Mouse (Mus musculus) embryonic facial prominence, embryonic 14.5 days (tissue): ENCODE results near the gene Rnf111. TPM values are rescaled to one million over a fixed set of nuclear protein-coding genes. Genes with fewer than 3 reads are reported as not detected.

Experiments
- ATAC-seq: fragments of 200-750 bp; cut with Nextera tagmentation; 2 replicates; pipeline ENCODE4 v1.8.0; 2017; ENCODE audit warnings: low read depth, moderate number of reproducible peaks, moderate TSS enrichment
- DNase-seq: peaks from one replicate; pipeline ENCODE4 v3.0.0-alpha.2; 2015; ENCODE audit warnings: low spot score
- H3K27ac ChIP-seq: fragments of 300-500 bp; sonication (generic); replicated peaks from 2 replicates; pipeline ENCODE4 v1.5.1; 2014; ENCODE audit warnings: low read depth, mild to moderate bottlenecking, low read length, moderate library complexity
- H3K27me3 ChIP-seq: fragments of 300-500 bp; sonication (generic); replicated peaks from 2 replicates; pipeline ENCODE4 v1.6.1; 2014; ENCODE audit warnings: low read length; ENCODE audit not compliant: control insufficient read depth, insufficient read depth
- H3K36me3 ChIP-seq: fragments of 300-500 bp; sonication (generic); 2 replicates; pipeline ENCODE4 v1.6.1; 2014; ENCODE audit warnings: low read length, mixed read lengths; ENCODE audit not compliant: control insufficient read depth, insufficient read depth
- H3K4me1 ChIP-seq: fragments of 300-500 bp; sonication (generic); 2 replicates; pipeline ENCODE4 v1.6.1; 2014; ENCODE audit warnings: antibody characterized with exemption, low read length; ENCODE audit not compliant: control insufficient read depth, insufficient read depth
- H3K4me2 ChIP-seq: fragments of 300-500 bp; sonication (generic); 2 replicates; pipeline ENCODE4 v1.6.1; 2014; ENCODE audit warnings: low read depth, mild to moderate bottlenecking, low read length, moderate library complexity, mixed read lengths
- H3K4me3 ChIP-seq: fragments of 300-500 bp; sonication (generic); 2 replicates; pipeline ENCODE4 v1.5.1; 2014; ENCODE audit warnings: low read depth, mild to moderate bottlenecking, low read length
- H3K9ac ChIP-seq: fragments of 300-500 bp; sonication (generic); 2 replicates; pipeline ENCODE4 v1.6.1; 2014; ENCODE audit warnings: low read depth, mild to moderate bottlenecking, low read length, moderate library complexity, mixed read lengths
- H3K9me3 ChIP-seq: fragments of 300-500 bp; sonication (generic); 2 replicates; pipeline ENCODE4 v1.6.1; 2016; ENCODE audit warnings: low read length; ENCODE audit not compliant: control insufficient read depth
- WGBS: fragments of 180-500 bp; shearing (Covaris S2); extraction: QIAGEN DNeasy Blood & Tissue Kit; methylation state at CpG from one replicate; pipeline ENCODE4 v1.1.7; 2014; 5-methylcytosine and 5-hydroxymethylcytosine counted together
- polyA plus RNA-seq: library from polyadenylated mRNA; unstranded; fragments of >200 nt; fragmentation: Nextera tagmentation; extraction: Ambion mirVana; gene quantifications from 2 replicates; pipeline ENCODE4 v1.2.1, GENCODE M21; 2014

Rnf111 gene
- polyA plus RNA-seq, 1 experiment from 2014 or later: 24.6 TPM

GRCm38 (mm10) chr9:70449072-70449471, 54.5 kb downstream of the Rnf111 start:
- no peak for DNase-seq
- no peaks in the 10 kb centered on the region for H3K27me3 ChIP-seq
- H3K9ac ChIP-seq: no peak overlapping the region
- no peak overlapping the region for H3K4me2 ChIP-seq
- WGBS: 93% methylated on average over 5 of the region's 5 CpGs
- H3K4me1 ChIP-seq: no peaks in the 10 kb centered on the region
- no peak for ATAC-seq
- H3K4me3 ChIP-seq: no peak overlapping the region
- no peak overlapping the region for H3K27ac ChIP-seq
- peaks cover 73% of the 10 kb centered on the region for H3K36me3 ChIP-seq
- H3K9me3 ChIP-seq: no peaks in the 10 kb centered on the region

- 96% methylated on average over 4 of the region's 4 CpGs for WGBS
- H3K36me3 ChIP-seq: peaks cover 80% of the 10 kb centered on the region
- H3K9ac ChIP-seq: no peak overlapping the region
- H3K4me3 ChIP-seq: no peak overlapping the region
- H3K9me3 ChIP-seq: no peaks in the 10 kb centered on the region
- ATAC-seq (no peak), DNase-seq (no peak)
- no peak overlapping the region for H3K4me2 ChIP-seq
- H3K27ac ChIP-seq: no peak overlapping the region
- no peaks in the 10 kb centered on the region for H3K27me3 ChIP-seq
- H3K4me1 ChIP-seq: no peaks in the 10 kb centered on the region
Observed at GRCm38 (mm10) chr9:70439959-70440358, 63.6 kb downstream of the Rnf111 start.

GRCm38 (mm10) chr9:70422661-70423060, 80.9 kb downstream of the Rnf111 start:
- WGBS: 95% methylated on average over 2 of the region's 2 CpGs
- Histone ChIP-seq H3K4me2 (no peak overlapping the region), H3K9ac (no peak overlapping the region), H3K27me3 (no peaks in the 10 kb centered on the region), H3K27ac (no peak overlapping the region), H3K36me3 (peaks cover 48% of the 10 kb centered on the region), H3K4me3 (no peak overlapping the region), H3K9me3 (no peaks in the 10 kb centered on the region), H3K4me1 (peaks cover 5% of the 10 kb centered on the region; the same call in 1 of the 2 replicates)
- no peak for DNase-seq
- ATAC-seq: no peak

- H3K4me1 ChIP-seq: peaks cover 5% of the 10 kb centered on the region; the same call in 1 of the 2 replicates
- H3K9ac ChIP-seq: peak within 1 kb of the TSS; percentile 74
- H3K36me3 ChIP-seq: peaks cover 46% of the 10 kb centered on the region
- ATAC-seq (peak; percentile 97), DNase-seq (peak; percentile 98)
- peak within 1 kb of the TSS; percentile 66; the same call in 1 of the 2 replicates for H3K27ac ChIP-seq
- H3K27me3 ChIP-seq: no peaks in the 10 kb centered on the region
- H3K9me3 ChIP-seq: no peaks in the 10 kb centered on the region
- WGBS: 4% methylated on average over 33 of the region's 45 CpGs
- peak within 1 kb of the TSS; percentile 87 for H3K4me2 ChIP-seq
- peak within 1 kb of the TSS; percentile 62 for H3K4me3 ChIP-seq
Observed at GRCm38 (mm10) chr9:70421257-70422056, 82.1 kb downstream of the Rnf111 start, which contains the start of gene Ccnb2. Gene Ccnb2 (minus strand): TSS chr9:70421547.

GRCm38 (mm10) chr9:70416412-70416811, 87.1 kb downstream of the Rnf111 start:
- Histone ChIP-seq H3K4me2 (no peak overlapping the region), H3K9ac (no peak overlapping the region), H3K4me3 (no peak overlapping the region), H3K27ac (no peak overlapping the region), H3K27me3 (no peaks in the 10 kb centered on the region), H3K9me3 (no peaks in the 10 kb centered on the region), H3K36me3 (peaks cover 70% of the 10 kb centered on the region), H3K4me1 (no peaks in the 10 kb centered on the region)
- WGBS: 81% methylated on average over 3 of the region's 3 CpGs
- DNase-seq: no peak
- no peak for ATAC-seq

- Histone ChIP-seq H3K9me3 (no peaks in the 10 kb centered on the region), H3K4me1 (no peaks in the 10 kb centered on the region), H3K27ac (no peak overlapping the region), H3K4me2 (no peak overlapping the region), H3K4me3 (no peak overlapping the region), H3K36me3 (peaks cover 94% of the 10 kb centered on the region), H3K9ac (no peak overlapping the region), H3K27me3 (no peaks in the 10 kb centered on the region)
- ATAC-seq: no peak
- WGBS: 93% methylated on average over 7 of the region's 7 CpGs
- no peak for DNase-seq
Observed at GRCm38 (mm10) chr9:70413038-70413437, 90.5 kb downstream of the Rnf111 start.

- H3K4me3 ChIP-seq: no peak overlapping the region
- ATAC-seq (no peak), DNase-seq (no peak)
- no peaks in the 10 kb centered on the region for H3K9me3 ChIP-seq
- H3K9ac ChIP-seq: no peak overlapping the region
- H3K27ac ChIP-seq: no peak overlapping the region
- WGBS: 51% methylated on average over 11 of the region's 11 CpGs
- H3K4me2 ChIP-seq: no peak overlapping the region
- no peaks in the 10 kb centered on the region for H3K4me1 ChIP-seq
- H3K36me3 ChIP-seq: peaks cover 92% of the 10 kb centered on the region
- H3K27me3 ChIP-seq: no peaks in the 10 kb centered on the region
Observed at GRCm38 (mm10) chr9:70410668-70411067, 92.9 kb downstream of the Rnf111 start.

GRCm38 (mm10) chr9:70409743-70410142, 93.8 kb downstream of the Rnf111 start:
- Histone ChIP-seq H3K4me2 (no peak overlapping the region), H3K36me3 (peaks cover 83% of the 10 kb centered on the region), H3K9me3 (no peaks in the 10 kb centered on the region), H3K27ac (no peak overlapping the region), H3K9ac (no peak overlapping the region), H3K27me3 (no peaks in the 10 kb centered on the region), H3K4me1 (no peaks in the 10 kb centered on the region), H3K4me3 (no peak overlapping the region)
- ATAC-seq: no peak
- WGBS: 93% methylated on average over 8 of the region's 8 CpGs
- DNase-seq: no peak

GRCm38 (mm10) chr9:70408791-70409190, 94.7 kb downstream of the Rnf111 start:
- H3K4me3 ChIP-seq: no peak overlapping the region
- ATAC-seq (no peak), DNase-seq (no peak)
- no peak overlapping the region for H3K4me2 ChIP-seq
- H3K9ac ChIP-seq: no peak overlapping the region
- peaks cover 74% of the 10 kb centered on the region for H3K36me3 ChIP-seq
- H3K27me3 ChIP-seq: no peaks in the 10 kb centered on the region
- no peaks in the 10 kb centered on the region for H3K9me3 ChIP-seq
- H3K27ac ChIP-seq: no peak overlapping the region
- 90% methylated on average over 3 of the region's 3 CpGs for WGBS
- no peaks in the 10 kb centered on the region for H3K4me1 ChIP-seq
